Mouse (Mus musculus) neural tube, embryonic 10.5 days (tissue): ENCODE measurements at regions not wholly inside any gene's neighbourhood (a gene's known extent, or its start where the extent isn't known, plus 50 kb on each side); places are given as distances from the start of the nearest gene placed in this dataset.
"Not testable (repeated sequence)": the region's sequence is repeated elsewhere in the genome, so short reads cannot be mapped to it uniquely, and the experiment has no call there.

Experiments
- DNase-seq: peaks from one replicate; pipeline ENCODE4 v3.0.0-alpha.2; 2017; ENCODE audit warnings: low spot score; ENCODE audit errors: extremely low spot score

- not testable (repeated sequence) for DNase-seq
Measured at GRCm38 (mm10) chr6:13763636-13764035, 76.1 kb downstream of the Gpr85 start.

- DNase-seq = no peak
Measured at GRCm38 (mm10) chr6:13759431-13759830, 80.3 kb downstream of the Gpr85 start.

- DNase-seq = no peak
Measured at GRCm38 (mm10) chr6:13758946-13759345, 80.8 kb downstream of the Gpr85 start.

GRCm38 (mm10) chr6:13748931-13749638 lies 71.3 kb upstream of the Bmt2 start:
- no peak for DNase-seq

- DNase-seq = peak; percentile 16
Measured at GRCm38 (mm10) chr6:13747969-13748368, 70.2 kb upstream of the Bmt2 start.

- no peak for DNase-seq
Measured at GRCm38 (mm10) chr6:13746577-13747482, 69.1 kb upstream of the Bmt2 start.
